Mouse (Mus musculus) heart, postnatal 36 days (tissue): Measurements from ENCODE around the gene Pin1. TPM values are rescaled to one million over a fixed set of nuclear protein-coding genes. Genes with fewer than 3 reads are reported as not detected.
A peak's percentile ranks its signal among the peaks of the same experiment; 100 is the strongest.
"Not testable (repeated sequence)": the region's sequence is repeated elsewhere in the genome, so short reads cannot be mapped to it uniquely, and the experiment has no call there.

Experiments used
- DNase-seq, 2 experiments: peaks; one replicate each; pipeline ENCODE4 v3.0.0; 2021 to 2022
- intact Hi-C: fragments of 180-260 bp; cut with DNase I; formaldehyde crosslinking; loops from one replicate; pipeline ENCODE4 v1.15.1; 2025
- total RNA-seq, 2 experiments: library from RNA; stranded (reverse); gene quantifications; 2 replicates each; pipeline ENCODE4 v1.2.3; 2021

Pin1 gene
- total RNA-seq, 2 experiments from 2014 or later = 17.5 to 19.0 TPM

- intact Hi-C loops = loop anchor here (5.0 kb wide), 1 partner anchor 270 kb away; no protein-coding TSS in a partner anchor
- no peak for DNase-seq
These were observed 364 bp downstream of the Pin1 start for GRCm38 (mm10) chr9:20652260-20652658.

GRCm38 (mm10) chr9:20653859-20654258, 2.0 kb downstream of the Pin1 start:
- intact Hi-C loops = loop anchor here (5.0 kb wide), 1 partner anchor 272 kb away; no protein-coding TSS in a partner anchor
- DNase-seq = no peak

GRCm38 (mm10) chr9:20657546-20657945, 5.7 kb downstream of the Pin1 start:
- intact Hi-C loops = no loop called here
- DNase-seq = peak; percentile 44 to 50

GRCm38 (mm10) chr9:20662325-20662724, 10.4 kb downstream of the Pin1 start:
- DNase-seq = peak; percentile 71 to 75
- intact Hi-C loops = loop anchor here (5.0 kb wide), 2 partner anchors 175 to 195 kb away; no protein-coding TSS in a partner anchor

- DNase-seq = no peak
- intact Hi-C loops = loop anchor here (5.0 kb wide), 2 partner anchors 174 to 196 kb away; no protein-coding TSS in a partner anchor
These were observed 11.0 kb downstream of the Pin1 start for GRCm38 (mm10) chr9:20662874-20663273.

- intact Hi-C loops = loop anchor here (5.0 kb wide), 2 partner anchors 173 to 197 kb away; no protein-coding TSS in a partner anchor
- no peak for DNase-seq
These were observed 12.1 kb downstream of the Pin1 start for GRCm38 (mm10) chr9:20663956-20664355.

GRCm38 (mm10) chr9:20664366-20664765, 12.5 kb downstream of the Pin1 start:
- DNase-seq = no peak
- intact Hi-C loops = loop anchor here (5.0 kb wide), 2 partner anchors 173 to 197 kb away; no protein-coding TSS in a partner anchor

- no peak for DNase-seq
- intact Hi-C loops = loop anchor here (5.0 kb wide), 2 partner anchors 172 to 198 kb away; no protein-coding TSS in a partner anchor
These were observed 13.2 kb downstream of the Pin1 start for GRCm38 (mm10) chr9:20664982-20665637.

GRCm38 (mm10) chr9:20665925-20666324, 14.0 kb downstream of the Pin1 start:
- intact Hi-C loops = no loop called here
- no peak for DNase-seq

- intact Hi-C loops = no loop called here
- DNase-seq = no peak
These were observed 14.7 kb downstream of the Pin1 start for GRCm38 (mm10) chr9:20666510-20667034.

- intact Hi-C loops = no loop called here
- no peak for DNase-seq
These were observed 16.2 kb downstream of the Pin1 start for GRCm38 (mm10) chr9:20668065-20668464.

- intact Hi-C loops = no loop called here
These were observed 20.2 kb downstream of the Pin1 start for GRCm38 (mm10) chr9:20672047-20672446.

GRCm38 (mm10) chr9:20677892-20678291, 26.0 kb downstream of the Pin1 start:
- DNase-seq = no peak
- intact Hi-C loops = no loop called here

More at GRCm38 (mm10) chr9:20672047-20672446, 20.2 kb downstream of the Pin1 start:
- DNase-seq = no peak

- intact Hi-C loops = no loop called here
- DNase-seq = no peak
These were observed 28.6 kb downstream of the Pin1 start for GRCm38 (mm10) chr9:20680378-20680958.

- no peak for DNase-seq
- intact Hi-C loops = no loop called here
These were observed 29.9 kb downstream of the Pin1 start for GRCm38 (mm10) chr9:20681546-20682388.

- no peak for DNase-seq
- intact Hi-C loops = no loop called here
These were observed 30.5 kb downstream of the Pin1 start for GRCm38 (mm10) chr9:20682389-20682722.

- intact Hi-C loops = no loop called here
- no peak for DNase-seq
These were observed 33.4 kb downstream of the Pin1 start for GRCm38 (mm10) chr9:20685081-20685861.

GRCm38 (mm10) chr9:20689403-20689802, 37.5 kb downstream of the Pin1 start:
- no peak for DNase-seq
- intact Hi-C loops = no loop called here

GRCm38 (mm10) chr9:20689913-20690312, 38.0 kb downstream of the Pin1 start:
- DNase-seq = no peak
- intact Hi-C loops = no loop called here

GRCm38 (mm10) chr9:20690449-20690848, 38.6 kb downstream of the Pin1 start:
- intact Hi-C loops, DNase-seq: not testable (repeated sequence)
